Mouse (Mus musculus) frontal cortex, postnatal 25 days (tissue): Measurements from ENCODE around the gene H1fx.
"Not testable (repeated sequence)": the region's sequence is repeated elsewhere in the genome, so short reads cannot be mapped to it uniquely, and the experiment has no call there.

ENCODE experiments used
- DNase-seq, 2 experiments: peaks; one replicate each; pipeline ENCODE4 v3.0.0; 2022; ENCODE audit warnings: low spot score in 2 of 2

The H1fx gene

DNA sequence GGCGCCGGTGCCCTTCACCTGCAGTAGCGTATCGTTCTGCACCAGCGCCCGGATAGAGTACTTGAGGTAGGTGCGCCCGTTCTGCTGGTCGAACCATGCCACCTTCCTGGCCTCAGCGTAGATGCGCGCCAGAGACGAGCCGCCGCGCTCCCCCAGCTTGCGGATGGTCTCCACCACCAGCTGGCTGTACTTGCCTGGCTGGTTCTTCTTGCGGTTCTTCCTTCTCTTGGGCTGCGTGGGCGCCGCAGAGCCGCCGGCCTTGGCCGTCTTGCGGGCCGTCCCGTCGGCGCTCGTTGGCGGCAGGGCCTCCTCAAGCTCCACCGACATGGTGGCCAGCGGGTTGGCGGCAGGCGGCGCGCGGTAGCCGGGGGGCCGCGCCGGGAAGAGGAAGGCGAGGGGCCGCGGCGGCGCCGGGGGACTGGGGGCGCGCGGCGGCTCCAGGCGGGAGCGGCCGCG, 379 bp downstream of the H1fx start:
- DNase-seq = no peak

DNA sequence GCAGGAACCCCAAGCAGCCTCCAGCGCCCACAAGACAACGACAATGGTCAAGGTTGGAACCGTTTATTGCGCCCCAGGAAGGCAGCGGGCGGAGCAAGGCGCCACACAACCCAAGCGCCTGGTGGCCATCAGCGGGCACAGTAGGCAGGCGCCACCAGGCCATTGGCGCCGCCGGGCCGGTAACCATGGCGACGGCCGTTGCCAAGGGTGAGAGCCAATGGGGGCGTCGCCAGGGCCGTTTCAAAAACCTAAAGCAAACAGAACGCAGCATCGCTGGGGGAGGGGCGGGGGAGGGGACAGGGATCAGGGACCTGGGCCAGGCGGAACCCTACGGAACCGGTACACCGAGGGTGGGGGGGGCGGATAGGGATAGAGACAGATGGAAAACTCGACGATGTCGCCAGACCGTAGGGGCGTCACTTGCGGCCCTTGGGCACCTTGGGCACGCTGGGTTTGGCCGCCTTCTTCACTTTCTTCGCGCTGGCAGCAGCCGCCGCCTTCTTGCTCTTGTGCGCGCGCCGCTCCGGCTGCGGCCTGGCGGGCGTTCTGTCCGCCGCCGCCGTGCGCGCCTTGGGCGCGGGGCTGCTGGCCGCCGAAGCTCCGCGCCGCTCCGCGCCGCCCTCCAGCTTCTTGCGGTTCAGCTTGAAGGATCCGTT, 935 bp downstream of the H1fx start:
- DNase-seq = peak; percentile 62 to 71

DNA sequence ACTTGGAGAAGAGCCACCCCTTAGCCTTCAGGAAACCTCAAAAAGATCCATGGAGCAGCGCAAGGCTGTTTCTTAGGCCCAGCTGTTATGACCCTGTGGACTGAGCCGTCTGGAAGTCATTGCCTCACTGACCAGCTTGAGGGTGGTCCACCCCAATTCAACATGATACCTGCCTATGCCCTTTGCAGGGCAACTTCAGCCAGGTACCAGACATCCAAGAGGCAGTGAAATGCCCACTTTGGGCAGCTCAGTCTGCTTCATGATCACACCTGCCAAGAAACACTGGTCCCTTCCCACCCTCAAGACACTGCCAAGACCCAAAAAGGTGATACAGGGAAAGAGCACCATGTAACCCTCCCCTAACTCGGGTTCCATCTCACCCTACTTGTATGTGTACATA, 1.7 kb downstream of the H1fx start:
- no peak for DNase-seq

DNA sequence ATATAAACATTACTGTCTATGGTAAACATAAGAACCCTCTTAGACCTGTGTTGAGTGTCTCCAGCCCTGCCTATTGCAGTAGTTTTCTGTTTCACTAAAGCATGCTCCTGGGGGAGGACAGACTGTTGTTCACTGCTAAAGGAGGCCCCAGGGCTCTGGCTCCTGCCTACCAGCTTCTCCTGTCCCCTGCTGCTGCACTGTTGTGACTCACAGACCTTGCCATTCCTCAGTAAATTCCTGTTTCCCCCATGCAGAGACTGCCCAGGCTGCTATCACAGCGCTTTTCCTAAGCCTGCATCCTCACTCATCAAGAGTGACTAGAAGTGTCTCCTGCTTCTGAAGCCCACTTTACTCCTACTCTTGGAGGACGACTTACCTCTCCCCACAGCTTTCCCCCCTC, 11.4 kb downstream of the H1fx start:
- no peak for DNase-seq

DNA sequence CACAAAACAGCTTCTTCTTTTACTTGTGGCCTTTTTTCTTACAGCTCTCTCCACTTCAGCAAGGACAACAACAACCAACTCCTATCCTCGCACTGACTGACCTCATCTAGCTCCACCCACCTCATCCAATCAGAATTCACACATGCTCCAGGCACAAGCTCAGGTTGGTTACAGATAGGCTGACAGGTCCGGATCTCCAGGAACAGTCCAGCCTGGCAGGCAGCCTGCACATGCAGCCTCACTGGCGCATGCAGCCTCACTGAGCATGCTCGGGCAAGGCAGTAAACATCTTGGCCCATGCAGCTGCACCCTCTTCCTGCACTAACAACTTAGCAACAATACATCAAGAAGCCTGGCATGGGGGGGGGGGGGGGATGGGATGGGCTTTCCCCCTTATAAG, 19.0 kb downstream of the H1fx start:
- not testable (repeated sequence) for DNase-seq

DNA sequence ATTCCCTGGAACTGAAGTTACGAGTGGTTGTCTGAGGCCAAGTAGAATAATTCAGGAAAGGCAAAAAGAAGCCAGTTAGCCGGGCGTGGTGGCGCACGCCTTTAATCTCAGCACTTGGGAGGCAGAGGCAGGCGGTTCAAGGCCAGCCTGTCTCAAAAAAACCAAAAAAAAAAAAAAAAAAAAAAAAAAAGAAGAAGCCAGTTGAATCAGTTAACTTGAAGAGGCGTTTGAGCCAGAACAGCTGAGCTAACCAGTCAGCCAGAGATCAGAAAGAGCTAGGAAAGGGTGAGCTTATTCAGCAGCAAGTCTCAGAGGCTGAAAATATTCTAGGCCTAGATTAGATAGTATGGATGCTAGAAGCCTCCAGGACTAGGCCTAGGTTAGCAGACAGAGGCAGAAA, 39.3 kb downstream of the H1fx start:
- no peak for DNase-seq

DNA sequence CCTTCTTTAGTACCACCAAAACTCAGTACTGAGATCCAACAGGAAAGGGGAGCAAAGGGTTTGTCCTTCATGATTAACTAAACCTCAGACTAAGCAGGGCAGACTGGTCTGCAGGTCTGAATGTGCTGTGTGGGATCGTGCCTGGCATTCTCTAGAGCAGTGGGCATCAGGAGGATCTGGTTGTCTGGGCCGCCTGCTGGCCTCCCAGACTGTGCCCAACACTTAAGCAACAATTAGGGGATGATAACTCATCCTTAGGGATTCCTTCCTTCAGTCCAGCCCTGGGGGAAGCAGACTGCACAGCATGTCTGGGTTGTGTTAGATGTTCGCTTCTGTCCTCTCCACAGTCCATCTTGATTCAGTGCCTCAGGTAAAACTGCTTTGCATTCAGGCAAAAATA, 42.5 kb downstream of the H1fx start:
- DNase-seq = no peak

DNA sequence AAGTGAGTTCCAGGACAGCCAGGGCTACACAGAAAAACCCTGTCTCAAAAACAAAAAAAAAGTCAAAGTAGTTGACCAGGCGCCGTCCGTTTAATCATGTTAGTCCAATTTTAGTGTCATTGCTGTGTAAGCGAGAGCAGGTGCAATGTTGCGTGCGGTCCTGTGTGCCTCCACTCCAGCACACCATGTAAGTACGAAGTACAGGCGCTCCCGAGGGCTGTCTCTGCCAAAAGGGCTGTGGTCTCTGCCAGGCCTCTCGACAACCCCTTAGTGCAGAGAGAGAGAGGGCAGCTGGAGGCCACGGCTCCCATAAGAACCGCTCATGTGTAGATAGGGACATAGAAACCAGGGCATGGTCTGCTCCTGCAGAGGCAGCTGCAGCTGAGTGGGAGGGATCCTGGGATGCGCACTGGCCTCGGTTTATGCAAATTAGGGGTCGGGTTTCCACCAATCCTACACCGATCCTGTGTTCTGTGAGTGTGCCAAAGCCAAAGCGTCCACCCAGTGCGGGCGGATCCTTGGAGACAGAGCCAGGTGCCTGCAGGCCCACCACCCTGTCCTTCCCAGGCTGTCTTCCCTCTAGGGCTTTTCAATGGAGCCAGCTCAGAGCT, 44.2 kb downstream of the H1fx start:
- no peak for DNase-seq

DNA sequence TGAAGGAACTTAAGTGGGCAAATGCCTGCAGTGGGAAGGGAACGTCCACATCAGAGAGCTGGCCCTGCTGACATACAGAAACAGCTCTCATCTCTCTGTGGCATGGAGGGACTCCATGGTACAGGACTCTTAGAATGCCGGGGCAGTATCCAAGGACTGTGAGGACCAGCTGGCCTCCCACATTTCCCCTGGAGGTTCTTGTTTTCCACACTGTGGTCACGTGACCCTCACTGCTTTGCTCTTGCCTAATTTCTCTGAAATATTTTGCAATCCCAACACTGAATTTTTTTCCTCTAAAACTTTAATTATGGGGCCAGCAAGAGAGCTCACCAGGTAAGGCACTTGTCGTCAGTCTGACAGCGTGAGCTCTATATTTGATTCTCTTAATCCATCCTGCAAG, 46.4 kb downstream of the H1fx start:
- no peak for DNase-seq
